Mouse (Mus musculus): ENCODE results near the gene Ccdc9b.

DNA sequence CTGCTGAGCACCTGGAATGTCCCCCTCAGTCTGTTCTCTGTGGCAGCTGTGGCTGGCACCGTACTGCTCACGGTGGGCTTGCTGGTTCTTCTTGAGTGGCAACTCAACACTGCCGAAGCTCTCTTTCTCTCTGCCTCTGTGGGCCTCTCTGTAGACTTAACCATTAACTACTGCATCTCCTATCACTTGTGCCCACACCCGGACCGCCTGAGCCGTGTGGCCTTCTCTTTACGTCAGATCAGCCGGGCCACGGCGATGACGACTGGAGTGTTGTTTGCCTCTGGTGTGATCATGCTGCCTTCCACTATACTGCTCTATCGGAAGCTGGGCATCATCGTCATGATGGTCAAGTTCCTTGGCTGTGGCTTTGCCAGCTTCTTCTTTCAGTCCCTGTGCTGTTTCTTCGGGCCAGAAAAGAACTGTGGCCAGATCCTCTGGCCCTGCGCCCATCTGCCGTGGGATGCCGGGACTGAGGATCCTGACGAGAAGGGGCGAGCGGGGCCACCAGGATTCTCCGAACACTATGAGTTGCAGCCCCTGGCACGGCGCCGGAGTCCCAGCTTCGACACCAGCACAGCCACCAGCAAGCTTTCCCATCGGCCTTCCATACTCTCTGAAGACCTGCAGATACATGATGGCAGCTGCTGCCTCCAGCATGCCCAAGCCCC is 29.3 kb upstream of the Ccdc9b start:
- no peak for TF ChIP-seq CTCF (IDR thresholded peaks at IDR 0.05; ENCODE audit: borderline replicate concordance, insufficient read depth, low read length)
- TF ChIP-seq POLR2A (IDR thresholded peaks at IDR 0.05; ENCODE audit: low read depth, low read length): no peak

All from embryonic fibroblast, embryonic 13.5 days (primary cell).